14 mouse cellular contexts compared by ENCODE assay signal in the genomic region with DNA sequence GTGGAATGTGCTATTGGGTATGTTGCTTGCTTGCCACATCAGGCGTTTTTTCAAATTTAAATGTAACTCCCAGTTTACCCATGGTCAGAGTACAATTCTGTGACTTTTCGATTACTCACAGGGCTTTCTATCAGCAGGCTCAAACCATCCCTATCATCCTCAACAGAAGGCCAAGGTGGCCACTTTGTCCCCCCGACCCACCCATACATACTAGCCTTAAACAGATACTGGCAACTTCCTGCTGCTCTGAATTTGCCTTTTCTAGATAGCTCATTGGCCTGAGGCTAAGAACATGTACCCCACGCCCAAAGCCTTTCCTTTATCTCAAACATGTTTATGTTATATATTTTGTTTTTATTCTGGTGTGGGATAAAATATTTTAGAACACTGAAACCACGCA.
"Had no signal": no experiment of that assay in that cellular context is flagged by ENCODE, and none has a peak within 500 bp of the region (broad histone marks: within the 10 kb centered on the region; RNA-seq: fewer than 3 reads in every experiment).

No protein-coding gene starts in this region.

- H3K4me3 ChIP-seq: kidney, embryonic 15.5 days; left cerebral cortex, adult 2 months; limb, embryonic 15.5 days; megakaryocyte, embryonic 14.5 days; midbrain, embryonic 12.5 days; neural tube, embryonic 13.5 days; stomach, embryonic 15.5 days had no signal

- H3K27me3 ChIP-seq: limb, embryonic 15.5 days; midbrain, embryonic 12.5 days; neural tube, embryonic 13.5 days; stomach, embryonic 15.5 days had no signal

- DNase-seq: kidney, adult 18-20 months; kidney, postnatal 14 days; lung, embryonic 14.5 days; lung, postnatal 10 days; lung, postnatal 4 days; right cerebral cortex, postnatal 14 days had no signal

- H3K36me3 ChIP-seq: kidney, embryonic 15.5 days; limb, embryonic 15.5 days; midbrain, embryonic 12.5 days; neural tube, embryonic 13.5 days; stomach, embryonic 15.5 days had no signal

- H3K9me3 ChIP-seq: kidney, embryonic 15.5 days; limb, embryonic 15.5 days; midbrain, embryonic 12.5 days; neural tube, embryonic 13.5 days; stomach, embryonic 15.5 days had no signal

- H3K27ac ChIP-seq: kidney, embryonic 15.5 days; left cerebral cortex, adult 2 months; limb, embryonic 15.5 days; midbrain, embryonic 12.5 days; neural tube, embryonic 13.5 days; stomach, embryonic 15.5 days had no signal

- H3K4me2 ChIP-seq: kidney, embryonic 15.5 days; limb, embryonic 15.5 days; lung, embryonic 14.5 days; midbrain, embryonic 12.5 days; neural tube, embryonic 13.5 days; stomach, embryonic 15.5 days had no signal

- H3K9ac ChIP-seq: kidney, embryonic 15.5 days; limb, embryonic 15.5 days; lung, embryonic 14.5 days; midbrain, embryonic 12.5 days; neural tube, embryonic 13.5 days; stomach, embryonic 15.5 days had no signal

- ATAC-seq: midbrain, embryonic 16.5 days had no signal

- H3K4me1 ChIP-seq: kidney, embryonic 15.5 days; limb, embryonic 15.5 days; megakaryocyte, embryonic 14.5 days; neural tube, embryonic 13.5 days; stomach, embryonic 15.5 days had no signal
